Mouse (Mus musculus) cortical plate, adult 2 months (tissue): ENCODE measurements at regions not wholly inside any gene's neighbourhood (a gene's known extent, or its start where the extent isn't known, plus 50 kb on each side); places are given as distances from the start of the nearest gene placed in this dataset.

Experiments
- H3K27ac ChIP-seq: fragments of 200-500 bp; 2 replicates; pipeline ENCODE4 v1.5.1; 2012; ENCODE audit warnings: low read length, control low read depth, inconsistent platforms; ENCODE audit not compliant: insufficient read depth
- H3K4me1 ChIP-seq: fragments of 200-500 bp; 2 replicates; pipeline ENCODE4 v1.6.1; 2011; ENCODE audit warnings: low read length; ENCODE audit not compliant: control insufficient read depth, insufficient read depth
- H3K4me3 ChIP-seq: fragments of 200-500 bp; 2 replicates; pipeline ENCODE4 v1.5.1; 2011; ENCODE audit warnings: mild to moderate bottlenecking, low read length, control low read depth; ENCODE audit not compliant: insufficient read depth
- CTCF ChIP-seq: fragments of 200-500 bp; IDR thresholded peaks from 2 replicates; pipeline ENCODE4 v1.5.1; 2011; ENCODE audit warnings: mild to moderate bottlenecking, control low read depth, low read length; ENCODE audit not compliant: insufficient read depth; ENCODE audit errors: extremely low read depth
- POLR2A ChIP-seq: fragments of 200-500 bp; IDR thresholded peaks from 2 replicates; pipeline ENCODE4 v1.6.1; 2011; ENCODE audit warnings: mild to moderate bottlenecking, low read length, control low read depth; ENCODE audit not compliant: insufficient read depth; ENCODE audit errors: extremely low read depth

DNA sequence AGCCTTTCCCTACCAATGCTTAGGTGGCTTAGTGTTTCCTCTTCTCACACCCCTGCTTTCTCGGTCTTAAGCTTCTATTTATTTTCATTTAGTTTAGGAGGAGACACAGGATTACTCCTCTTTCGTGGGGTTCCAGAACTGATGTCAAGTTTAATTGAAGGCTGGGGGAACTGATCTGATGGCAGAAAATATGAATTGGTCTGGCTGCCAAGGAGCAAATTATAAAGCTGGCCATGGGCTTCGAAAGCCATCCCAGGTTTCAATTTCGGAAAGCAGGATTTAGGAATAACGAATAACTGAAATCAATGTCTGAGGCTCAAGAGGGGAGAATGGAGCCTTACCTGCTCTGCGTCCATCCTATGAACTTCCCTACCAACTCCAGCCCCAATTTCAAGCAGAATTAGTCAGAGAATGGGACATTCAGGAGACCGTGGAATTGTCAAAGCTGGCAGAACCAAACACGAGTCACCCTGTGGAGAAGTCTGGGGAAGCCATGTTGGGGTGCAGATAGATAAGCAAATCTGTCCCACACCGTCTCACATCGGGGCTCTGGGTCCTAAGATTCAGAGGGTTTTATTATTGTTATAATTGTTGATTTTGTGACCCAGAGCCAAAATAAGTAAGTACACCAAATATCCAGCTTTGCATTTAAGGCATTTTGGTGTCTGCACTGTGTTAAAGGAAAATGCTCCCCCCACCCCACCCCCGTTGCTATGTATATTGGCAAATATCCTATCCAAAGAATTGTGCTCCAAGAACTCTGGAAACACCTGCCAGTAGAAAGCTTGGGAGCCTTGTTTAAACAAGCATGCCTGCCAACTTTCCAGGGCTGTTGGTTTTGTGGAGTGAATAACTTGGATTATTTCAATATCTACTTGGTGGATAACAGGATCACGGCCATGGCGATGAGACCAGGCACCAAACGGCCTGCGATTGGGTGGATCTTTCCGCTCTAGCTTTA is 56.5 kb upstream of the Tgfbr2 start:
- TF ChIP-seq POLR2A (no peak), CTCF (no peak)
- H3K4me3 ChIP-seq: no peak overlapping the region
- H3K4me1 ChIP-seq: no peaks in the 10 kb centered on the region
- no peak overlapping the region for H3K27ac ChIP-seq

DNA sequence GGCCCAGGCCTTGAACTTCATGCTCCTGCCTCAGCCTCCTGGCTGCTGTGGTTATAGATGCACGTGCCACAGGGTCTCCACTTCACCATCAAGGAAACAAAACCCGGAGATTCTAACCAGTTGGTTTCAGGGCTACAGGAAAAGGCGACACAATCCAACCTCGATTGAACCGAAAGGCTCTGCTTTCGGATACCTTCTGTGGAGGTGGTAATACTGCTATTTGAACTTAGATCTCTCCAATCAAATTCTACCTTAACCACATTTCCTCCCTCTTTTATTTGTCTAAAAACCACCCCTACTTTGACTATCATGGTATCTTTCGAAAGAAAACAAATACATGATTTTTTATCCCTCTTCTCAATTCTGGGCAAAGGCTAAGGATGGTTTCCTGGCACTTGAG is 55.2 kb upstream of the Tgfbr2 start:
- Histone ChIP-seq H3K27ac (no peak overlapping the region), H3K4me1 (no peaks in the 10 kb centered on the region), H3K4me3 (no peak overlapping the region)
- TF ChIP-seq POLR2A (no peak), CTCF (no peak)

DNA sequence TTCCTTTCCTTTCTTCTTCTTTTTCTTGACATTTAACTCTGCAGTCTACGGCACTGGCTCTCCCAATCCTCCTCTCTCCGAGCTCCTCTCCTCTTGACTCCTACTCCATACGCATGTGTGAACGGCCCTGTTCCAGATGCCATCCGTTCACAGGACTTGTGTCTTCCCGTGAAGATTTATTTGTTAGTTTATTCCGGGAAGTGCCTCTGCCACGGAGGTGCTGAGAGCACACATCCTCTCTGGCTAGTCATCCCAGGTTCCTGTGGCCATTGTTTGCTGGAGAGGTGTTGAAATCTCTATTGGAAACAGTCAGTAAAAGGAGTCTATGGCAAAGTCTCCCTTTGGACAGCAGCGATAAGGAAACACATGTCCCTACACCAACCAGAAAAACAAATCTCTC is 53.3 kb upstream of the Tgfbr2 start:
- Histone ChIP-seq H3K4me3 (no peak overlapping the region), H3K27ac (no peak overlapping the region), H3K4me1 (no peaks in the 10 kb centered on the region)
- TF ChIP-seq CTCF: no peak
- no peak for TF ChIP-seq POLR2A

DNA sequence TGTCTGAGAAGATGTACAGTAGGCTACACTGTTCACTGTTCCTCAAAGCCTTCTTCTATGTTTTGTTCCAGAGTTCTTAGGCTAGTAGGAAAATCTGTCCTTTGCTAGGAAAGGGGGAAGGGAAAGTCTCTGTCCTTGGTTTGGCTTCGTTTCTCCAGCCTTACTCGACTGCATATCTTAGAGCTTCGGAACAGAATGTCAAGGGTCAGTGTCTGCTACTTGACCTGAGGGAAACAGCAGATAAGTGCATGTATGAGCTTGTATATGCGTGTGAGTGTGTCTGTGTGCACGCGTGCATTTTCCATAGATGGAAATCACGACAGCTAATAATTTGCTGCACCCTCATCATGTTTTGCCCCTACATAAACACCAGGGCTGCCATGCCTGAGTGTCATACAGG is 52.6 kb upstream of the Tgfbr2 start:
- H3K4me1 ChIP-seq: no peaks in the 10 kb centered on the region
- no peak overlapping the region for H3K4me3 ChIP-seq
- H3K27ac ChIP-seq: no peak overlapping the region
- TF ChIP-seq POLR2A: no peak
- TF ChIP-seq CTCF: no peak
